Mouse (Mus musculus) forebrain, embryonic 13.5 days (tissue): ENCODE measurements at regions not wholly inside any gene's neighbourhood (a gene's known extent, or its start where the extent isn't known, plus 50 kb on each side); places are given as distances from the start of the nearest gene placed in this dataset.

Source experiments
- ATAC-seq: fragments of 200-750 bp; cut with Nextera tagmentation; 2 replicates; pipeline ENCODE4 v1.8.0; 2017
- H3K27ac ChIP-seq: fragments of 300-500 bp; sonication (generic); 2 replicates; pipeline ENCODE4 v1.5.1; 2015; ENCODE audit warnings: inconsistent platforms, mild to moderate bottlenecking, moderate library complexity
- H3K27me3 ChIP-seq: fragments of 300-500 bp; sonication (generic); 2 replicates; pipeline ENCODE4 v1.6.1; 2015; ENCODE audit warnings: mild to moderate bottlenecking, inconsistent platforms
- H3K36me3 ChIP-seq: fragments of 300-500 bp; sonication (generic); 2 replicates; pipeline ENCODE4 v1.6.1; 2015; ENCODE audit warnings: mild to moderate bottlenecking, inconsistent platforms; ENCODE audit not compliant: poor library complexity, severe bottlenecking
- H3K4me1 ChIP-seq: fragments of 300-500 bp; sonication (generic); 2 replicates; pipeline ENCODE4 v1.6.1; 2015; ENCODE audit warnings: inconsistent platforms
- H3K4me2 ChIP-seq: fragments of 300-500 bp; sonication (generic); 2 replicates; pipeline ENCODE4 v1.6.1; 2015; ENCODE audit warnings: inconsistent platforms, mild to moderate bottlenecking, moderate library complexity
- H3K4me3 ChIP-seq: fragments of 300-500 bp; sonication (generic); 2 replicates; pipeline ENCODE4 v1.5.1; 2015; ENCODE audit warnings: mild to moderate bottlenecking, inconsistent platforms
- H3K9ac ChIP-seq: fragments of 300-500 bp; sonication (generic); 2 replicates; pipeline ENCODE4 v1.6.1; 2015; ENCODE audit warnings: mild to moderate bottlenecking, inconsistent platforms
- H3K9me3 ChIP-seq: fragments of 300-500 bp; sonication (generic); replicated peaks from 2 replicates; pipeline ENCODE4 v1.6.1; 2016; ENCODE audit warnings: inconsistent platforms
- WGBS: fragments of 180-500 bp; shearing (Covaris S2); methylation state at CpG from one replicate; pipeline ENCODE4 v1.1.7; 2015; 5-methylcytosine and 5-hydroxymethylcytosine counted together

GRCm38 (mm10) chr14:90172729-90173128 lies 1701.5 kb upstream of the Pcdh20 start:
- Histone ChIP-seq H3K27me3 (no peaks in the 10 kb centered on the region), H3K4me3 (no peak overlapping the region), H3K9ac (no peak overlapping the region), H3K4me1 (no peaks in the 10 kb centered on the region), H3K4me2 (no peak overlapping the region), H3K9me3 (no peaks in the 10 kb centered on the region), H3K27ac (no peak overlapping the region), H3K36me3 (no peaks in the 10 kb centered on the region)
- WGBS = 82% methylated on average over 3 of the region's 3 CpGs
- no peak for ATAC-seq
